Mouse (Mus musculus) c-Kit-positive CD71-positive TER-119-negative erythroid progenitor cells, embryonic 14.5 days (primary cell): Measurements from ENCODE around the gene Prl8a6.

Source experiments
- DNase-seq: peaks from one replicate; pipeline ENCODE4 v3.0.0-alpha.2; 2013; ENCODE audit warnings: low read depth

Prl8a6 gene

GRCm38 (mm10) chr13:27438588-27438987 lies at the start of gene Prl8a6:
Gene Prl8a6, minus strand, starts transcription at chr13:27438688.
- DNase-seq: no peak

GRCm38 (mm10) chr13:27433159-27433558 lies 5.3 kb downstream of the Prl8a6 start:
- no peak for DNase-seq

DNA sequence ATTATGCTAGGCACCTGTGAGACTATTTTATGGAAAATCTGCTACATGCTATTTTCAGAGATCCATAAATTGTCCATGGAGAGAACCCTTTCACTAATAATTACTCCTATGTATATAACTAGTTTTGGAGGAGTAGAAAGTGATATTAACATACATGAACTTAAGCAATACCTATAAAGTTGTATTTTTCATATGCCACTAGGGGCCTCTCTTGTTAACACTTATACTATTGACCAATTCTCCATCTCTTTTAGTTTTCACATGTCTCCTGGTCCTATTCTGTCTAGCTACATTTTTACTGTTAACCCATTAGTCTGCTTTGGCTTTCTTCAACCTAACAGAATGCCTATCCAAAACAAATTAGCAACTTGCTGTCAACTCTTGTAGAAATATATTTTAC lies 24.8 kb downstream of the Prl8a6 start:
- DNase-seq: no peak

GRCm38 (mm10) chr13:27399061-27399724 lies 39.3 kb downstream of the Prl8a6 start:
- no peak for DNase-seq

- no peak for DNase-seq
These were observed 47.7 kb downstream of the Prl8a6 start, which contains the start of gene Prl2b1 for GRCm38 (mm10) chr13:27390746-27391145. Gene Prl2b1, minus strand, starts transcription at chr13:27390846.
